Mouse (Mus musculus) heart, adult 2 months (tissue): ENCODE measurements around the gene Maml2.

Experiments
- CTCF ChIP-seq: fragments of 200-600 bp; IDR thresholded peaks from 2 replicates; pipeline ENCODE4 v1.8.1; 2022; ENCODE audit warnings: antibody characterized with exemption, mild to moderate bottlenecking, moderate library complexity
- POLR2A ChIP-seq: fragments of 200-500 bp; IDR thresholded peaks from 2 replicates; pipeline ENCODE4 v1.6.1; 2011; ENCODE audit warnings: mild to moderate bottlenecking, low read depth, low read length, control low read depth; ENCODE audit not compliant: insufficient read depth

GRCm38 (mm10) chr9:13699061-13699780 lies 401.5 kb downstream of the Maml2 start:
- TF ChIP-seq CTCF (no peak), POLR2A (no peak)
